Mouse (Mus musculus) E14TG2a.4 (cell line): Measurements from ENCODE around the gene Atp10a.

Experiments
- CTCF ChIP-seq: conservative IDR thresholded peaks from 2 replicates; pipeline ENCODE4 v1.5.1; 2014; ENCODE audit warnings: low read length
- NANOG ChIP-seq: IDR thresholded peaks from 2 replicates; pipeline ENCODE4 v1.6.1; 2014; ENCODE audit warnings: borderline replicate concordance, low read length, mixed read lengths

- TF ChIP-seq CTCF (no peak), NANOG (no peak)
Measured at GRCm38 (mm10) chr7:58822147-58822681, 166.2 kb downstream of the Atp10a start.
